Mouse (Mus musculus): ENCODE measurements around the gene Gm37419. TPM values are rescaled to one million over a fixed set of nuclear protein-coding genes. Genes with fewer than 3 reads are reported as not detected.

The Gm37419 gene
- polyA plus RNA-seq, 1 experiment from 2014 or later = not detected

DNA sequence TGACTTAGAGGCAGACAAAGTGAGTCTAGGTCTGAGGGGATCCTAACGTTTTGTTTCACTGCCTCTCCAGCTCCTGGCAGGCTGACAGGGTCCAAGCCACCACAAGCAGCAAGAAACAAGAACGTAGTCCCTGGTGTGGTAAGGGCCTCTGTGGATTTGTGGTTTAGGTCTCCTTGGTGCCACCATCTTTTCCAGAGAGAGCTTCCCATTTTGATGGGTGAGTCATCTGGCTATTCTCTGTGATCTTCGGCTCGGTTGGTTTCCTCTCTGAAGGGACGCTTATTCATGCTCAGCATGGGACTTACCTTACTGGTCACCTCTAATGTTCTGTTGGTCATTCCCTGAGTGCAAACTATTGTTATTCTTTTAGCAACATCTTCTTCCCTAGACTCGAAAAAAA is 28.0 kb downstream of the Gm37419 start:
- 66% methylated on average over 6 of the region's 6 CpGs for WGBS
- no peaks in the 10 kb centered on the region for H3K36me3 ChIP-seq
- H3K27ac ChIP-seq = no peak overlapping the region
- no peaks in the 10 kb centered on the region for H3K27me3 ChIP-seq (ENCODE audit: low read depth, poor library complexity, severe bottlenecking)
- DNase-seq (ENCODE audit: low spot score) = no peak
- no peak overlapping the region for H3K4me3 ChIP-seq
- no peaks in the 10 kb centered on the region for H3K4me1 ChIP-seq
- no peaks in the 10 kb centered on the region for H3K9me3 ChIP-seq (replicated peaks)

- 62% methylated on average over 5 of the region's 5 CpGs for WGBS
Measured at GRCm38 (mm10) chr16:24016742-24017141, 28.5 kb downstream of the Gm37419 start.

DNA sequence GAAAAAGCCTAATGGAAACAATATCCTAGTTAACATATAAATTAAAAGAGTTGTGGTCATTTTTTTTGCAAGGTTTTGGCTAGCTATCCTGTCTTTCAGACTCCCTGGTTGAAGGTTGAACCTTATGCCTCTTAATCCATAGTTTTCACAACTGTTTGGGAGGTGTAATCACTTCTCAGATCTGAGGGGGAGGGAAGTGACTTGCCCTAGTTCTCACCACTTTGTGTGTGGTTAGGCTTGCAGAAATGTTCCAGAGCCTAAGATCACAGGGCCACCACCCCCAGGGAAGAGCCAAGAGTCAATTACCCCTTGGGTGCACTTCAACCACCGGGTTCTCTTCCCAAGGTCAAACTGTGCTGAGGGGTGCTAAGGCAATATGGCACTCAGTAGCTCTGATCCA is 33.4 kb downstream of the Gm37419 start:
- no peak for DNase-seq (ENCODE audit: low spot score)
- Histone ChIP-seq H3K27ac (no peak overlapping the region), H3K4me3 (no peak overlapping the region), H3K36me3 (no peaks in the 10 kb centered on the region), H3K9me3 (replicated peaks) (no peaks in the 10 kb centered on the region), H3K4me1 (no peaks in the 10 kb centered on the region), H3K27me3 (ENCODE audit: low read depth, poor library complexity, severe bottlenecking) (no peaks in the 10 kb centered on the region)
- WGBS = 33% methylated on average over 1 of the region's 1 CpGs

More at GRCm38 (mm10) chr16:24016742-24017141, 28.5 kb downstream of the Gm37419 start:
- Histone ChIP-seq H3K4me1 (no peaks in the 10 kb centered on the region), H3K36me3 (no peaks in the 10 kb centered on the region), H3K27me3 (ENCODE audit: low read depth, poor library complexity, severe bottlenecking) (no peaks in the 10 kb centered on the region), H3K4me3 (no peak overlapping the region), H3K27ac (no peak overlapping the region), H3K9me3 (replicated peaks) (no peaks in the 10 kb centered on the region)
- no peak for DNase-seq (ENCODE audit: low spot score)

GRCm38 (mm10) chr16:24022605-24023004 is 34.3 kb downstream of the Gm37419 start:
- Histone ChIP-seq H3K4me3 (no peak overlapping the region), H3K27me3 (ENCODE audit: low read depth, poor library complexity, severe bottlenecking) (no peaks in the 10 kb centered on the region; the same call in 1 of the 2 replicates), H3K36me3 (no peaks in the 10 kb centered on the region), H3K9me3 (replicated peaks) (no peaks in the 10 kb centered on the region), H3K27ac (no peak overlapping the region), H3K4me1 (no peaks in the 10 kb centered on the region)
- 81% methylated on average over 4 of the region's 4 CpGs for WGBS
- no peak for DNase-seq (ENCODE audit: low spot score)

GRCm38 (mm10) chr16:24025442-24025841 is 37.2 kb downstream of the Gm37419 start:
- no peaks in the 10 kb centered on the region for H3K36me3 ChIP-seq
- 55% methylated on average over 7 of the region's 7 CpGs for WGBS
- DNase-seq (ENCODE audit: low spot score) = no peak
- no peaks in the 10 kb centered on the region for H3K4me1 ChIP-seq
- H3K27ac ChIP-seq = no peak overlapping the region
- no peak overlapping the region for H3K4me3 ChIP-seq
- no peaks in the 10 kb centered on the region for H3K9me3 ChIP-seq (replicated peaks)
- no peaks in the 10 kb centered on the region; the same call in 1 of the 2 replicates for H3K27me3 ChIP-seq (ENCODE audit: low read depth, poor library complexity, severe bottlenecking)

GRCm38 (mm10) chr16:24029965-24030672 is 41.8 kb downstream of the Gm37419 start:
- no peaks in the 10 kb centered on the region; the same call in 1 of the 2 replicates for H3K27me3 ChIP-seq (ENCODE audit: low read depth, poor library complexity, severe bottlenecking)
- H3K4me3 ChIP-seq = no peak overlapping the region
- no peaks in the 10 kb centered on the region for H3K4me1 ChIP-seq
- 76% methylated on average over 2 of the region's 2 CpGs for WGBS
- H3K27ac ChIP-seq = no peak overlapping the region
- no peak for DNase-seq (ENCODE audit: low spot score)
- no peaks in the 10 kb centered on the region for H3K36me3 ChIP-seq
- no peaks in the 10 kb centered on the region for H3K9me3 ChIP-seq (replicated peaks)

DNA sequence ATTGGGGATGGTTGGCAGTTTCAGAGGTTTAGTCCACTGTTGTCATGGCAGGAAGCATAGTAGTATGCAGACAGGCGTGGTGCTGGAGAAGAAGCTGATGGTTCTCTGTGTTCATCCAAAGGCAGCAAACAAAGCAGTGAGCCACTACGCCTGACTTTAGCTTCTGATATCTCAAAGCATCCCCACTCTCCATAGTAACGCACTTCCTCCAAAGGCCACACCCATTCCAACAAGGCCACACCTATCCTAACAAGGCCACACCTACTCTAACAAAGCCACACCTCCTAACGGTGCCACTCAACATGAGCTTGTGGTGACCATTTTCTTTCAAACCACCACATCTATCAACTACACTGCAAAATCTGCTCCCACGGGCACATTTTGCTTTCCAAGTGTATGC is 45.0 kb downstream of the Gm37419 start:
- no peak overlapping the region for H3K4me3 ChIP-seq
- no peaks in the 10 kb centered on the region for H3K4me1 ChIP-seq
- no peak overlapping the region for H3K27ac ChIP-seq
- H3K9me3 ChIP-seq (replicated peaks) = no peaks in the 10 kb centered on the region
- H3K27me3 ChIP-seq (ENCODE audit: low read depth, poor library complexity, severe bottlenecking) = no peaks in the 10 kb centered on the region
- 93% methylated on average over 5 of the region's 5 CpGs for WGBS
- no peak for DNase-seq (ENCODE audit: low spot score)
- H3K36me3 ChIP-seq = no peaks in the 10 kb centered on the region

DNA sequence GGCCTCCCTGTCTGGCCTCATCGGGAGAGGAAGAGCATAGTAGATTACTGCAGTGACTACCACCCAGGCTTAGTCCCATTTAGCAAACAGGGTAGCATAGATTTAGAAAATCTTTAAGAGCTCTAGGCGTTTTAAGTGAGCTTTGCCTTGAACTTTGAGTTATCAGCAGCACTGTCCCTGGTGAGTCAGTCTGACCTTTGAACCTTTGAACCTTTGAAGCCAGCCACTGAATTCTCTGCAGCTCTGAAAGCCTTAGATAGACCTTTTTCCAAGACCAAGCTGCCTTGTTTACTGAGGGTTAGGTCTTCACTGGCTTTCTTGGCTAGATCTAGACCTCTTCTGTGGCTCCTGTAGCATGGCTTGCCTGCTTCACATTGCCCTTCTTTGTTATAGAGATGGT is 46.2 kb downstream of the Gm37419 start:
- no peaks in the 10 kb centered on the region for H3K36me3 ChIP-seq
- WGBS = 61% methylated on average over 2 of the region's 2 CpGs
- H3K27ac ChIP-seq = no peak overlapping the region
- H3K9me3 ChIP-seq (replicated peaks) = no peaks in the 10 kb centered on the region
- no peaks in the 10 kb centered on the region for H3K27me3 ChIP-seq (ENCODE audit: low read depth, poor library complexity, severe bottlenecking)
- H3K4me3 ChIP-seq = no peak overlapping the region
- no peak for DNase-seq (ENCODE audit: low spot score)
- H3K4me1 ChIP-seq = no peaks in the 10 kb centered on the region

DNA sequence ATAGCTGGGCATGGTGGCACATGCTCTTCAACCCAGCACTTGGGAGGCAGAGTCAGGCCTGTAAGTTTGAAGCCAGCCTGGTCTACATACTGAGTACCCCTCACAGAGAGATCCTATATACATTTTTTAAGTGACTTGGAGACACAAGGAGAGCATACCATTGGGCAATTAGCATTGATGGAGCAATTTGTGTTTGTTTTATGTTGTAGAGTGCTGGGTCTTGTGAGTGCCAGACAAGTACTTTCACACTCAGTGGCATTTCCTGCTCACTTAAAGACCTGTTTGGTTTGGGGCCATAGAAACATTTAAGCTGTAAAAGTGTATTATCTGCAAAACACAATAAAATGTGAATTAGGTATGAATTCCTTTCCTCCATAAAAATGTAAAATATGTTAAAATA is 47.5 kb downstream of the Gm37419 start:
- DNase-seq (ENCODE audit: low spot score) = no peak

GRCm38 (mm10) chr16:24036398-24036797 is 48.1 kb downstream of the Gm37419 start:
- H3K27me3 ChIP-seq (ENCODE audit: low read depth, poor library complexity, severe bottlenecking) = no peaks in the 10 kb centered on the region
- H3K36me3 ChIP-seq = no peaks in the 10 kb centered on the region
- 90% methylated on average over 3 of the region's 3 CpGs for WGBS
- H3K4me1 ChIP-seq = no peaks in the 10 kb centered on the region
- DNase-seq (ENCODE audit: low spot score) = no peak
- H3K9me3 ChIP-seq (replicated peaks) = no peaks in the 10 kb centered on the region
- H3K4me3 ChIP-seq = no peak overlapping the region
- H3K27ac ChIP-seq = no peak overlapping the region

More for the DNA sequence above, 47.5 kb downstream of the Gm37419 start:
- no peaks in the 10 kb centered on the region for H3K36me3 ChIP-seq
- H3K4me3 ChIP-seq = no peak overlapping the region
- no peaks in the 10 kb centered on the region for H3K27me3 ChIP-seq (ENCODE audit: low read depth, poor library complexity, severe bottlenecking)
- H3K9me3 ChIP-seq (replicated peaks) = no peaks in the 10 kb centered on the region
- no peaks in the 10 kb centered on the region for H3K4me1 ChIP-seq
- no peak overlapping the region for H3K27ac ChIP-seq

Other genes starting within 250 kb of the Gm37419 start
- 0.94 and 1.1 TPM in 2 replicates for gene Sst, start 97.5 kb upstream of the Gm37419 start, polyA plus RNA-seq (2016; fragmentation: Nextera tagmentation; extraction: Ambion mirVana)
- not detected in 2 replicates for gene Rtp2, start 56.1 kb upstream of the Gm37419 start, polyA plus RNA-seq (2016; fragmentation: Nextera tagmentation; extraction: Ambion mirVana)
- 0.08 and 0.10 TPM in 2 replicates for gene Bcl6, start 370 bp downstream of the Gm37419 start, polyA plus RNA-seq (2016; fragmentation: Nextera tagmentation; extraction: Ambion mirVana)

All from limb, embryonic 10.5 days (tissue).